Mouse (Mus musculus): ENCODE measurements around the gene Tsga10ip.

DNA sequence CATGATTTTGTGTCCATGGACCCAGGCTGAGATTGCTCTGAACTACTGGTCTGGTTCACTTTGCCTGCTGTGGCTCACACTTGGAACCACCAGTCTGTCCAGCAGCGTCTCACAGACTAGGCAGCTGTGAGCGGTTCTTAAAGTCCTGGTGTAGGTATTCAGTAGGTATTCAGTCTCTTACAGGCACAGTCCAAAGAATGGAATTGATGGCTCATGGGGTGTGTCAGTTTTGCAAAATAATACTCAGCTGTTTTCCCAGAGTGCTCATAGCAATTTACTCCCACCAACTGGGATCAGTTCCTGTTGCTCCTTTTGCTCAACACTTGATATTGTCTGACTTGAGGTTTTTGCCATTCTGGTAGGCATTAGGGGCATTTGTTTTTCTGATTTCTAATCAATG is 40.1 kb downstream of the Tsga10ip start:
- TF ChIP-seq CTCF (IDR thresholded peaks at IDR 0.05) (no peak), EP300 (IDR thresholded peaks at IDR 0.05) (no peak)
